Mouse (Mus musculus): Measurements from ENCODE around the gene Naga. TPM values are rescaled to one million over a fixed set of nuclear protein-coding genes. Genes with fewer than 3 reads are reported as not detected.
A peak's percentile ranks its signal among the peaks of the same experiment; 100 is the strongest.
"Not testable (repeated sequence)": the region's sequence is repeated elsewhere in the genome, so short reads cannot be mapped to it uniquely, and the experiment has no call there.

The Naga gene
- polyA plus RNA-seq, 1 experiment from 2014 or later, result 65.8 TPM

DNA sequence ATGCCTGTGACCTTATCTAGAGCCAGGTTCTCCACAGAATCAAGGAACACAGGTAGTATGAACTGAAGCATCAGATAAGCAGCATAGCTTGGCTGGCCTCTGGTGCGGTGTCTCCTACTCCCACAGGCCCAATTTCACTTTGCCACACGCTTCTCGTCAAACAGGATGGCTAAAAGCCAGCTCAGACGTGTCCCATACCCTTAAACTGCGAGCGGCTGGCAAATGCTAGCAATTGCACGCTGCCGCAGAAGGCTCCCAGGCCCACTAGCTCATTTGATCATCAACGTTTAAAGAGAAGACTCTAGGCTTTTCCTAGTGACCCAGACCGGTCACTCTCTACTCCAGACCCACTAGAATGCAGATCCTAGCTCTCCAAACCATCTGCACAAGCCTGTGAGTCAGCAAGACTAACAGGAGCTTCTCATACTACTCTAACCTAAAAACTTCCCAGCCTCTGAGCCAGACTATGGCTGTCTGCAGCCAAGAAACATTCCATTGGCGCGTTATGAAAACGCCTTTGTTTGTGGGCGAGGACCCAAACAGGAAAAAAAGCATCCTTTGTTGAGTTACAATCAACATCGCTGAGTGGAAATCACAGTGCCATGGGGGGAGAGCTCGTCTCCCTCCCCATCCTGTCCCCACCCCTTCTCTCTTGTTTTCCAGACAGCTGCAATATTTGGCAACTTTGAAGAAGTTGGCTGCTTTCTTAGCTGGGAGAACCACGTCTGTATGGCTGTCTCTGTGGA is 37.8 kb upstream of the Naga start:
- DNase-seq (ENCODE audit: low spot score), result peak; percentile 73
- Histone ChIP-seq H3K27ac (replicated peaks; ENCODE audit: low read depth, low read length) (peak overlapping the region; percentile 58; the same call in 1 of the 2 replicates), H3K27me3 (replicated peaks; ENCODE audit: control insufficient read depth, insufficient read depth, low read length) (no peaks in the 10 kb centered on the region), H3K9ac (ENCODE audit: low read depth, low read length) (no peak overlapping the region), H3K4me1 (ENCODE audit: control insufficient read depth, insufficient read depth, low read length) (peaks cover 22% of the 10 kb centered on the region), H3K4me3 (ENCODE audit: low read depth, low read length) (no peak overlapping the region), H3K9me3 (ENCODE audit: control insufficient read depth, low read length) (no peaks in the 10 kb centered on the region), H3K4me2 (ENCODE audit: low read depth, low read length) (no peak overlapping the region), H3K36me3 (ENCODE audit: control insufficient read depth, insufficient read depth, low read length) (no peaks in the 10 kb centered on the region)
- no peak for ATAC-seq (ENCODE audit: low read depth)
- WGBS, result 52% methylated on average over 17 of the region's 17 CpGs

DNA sequence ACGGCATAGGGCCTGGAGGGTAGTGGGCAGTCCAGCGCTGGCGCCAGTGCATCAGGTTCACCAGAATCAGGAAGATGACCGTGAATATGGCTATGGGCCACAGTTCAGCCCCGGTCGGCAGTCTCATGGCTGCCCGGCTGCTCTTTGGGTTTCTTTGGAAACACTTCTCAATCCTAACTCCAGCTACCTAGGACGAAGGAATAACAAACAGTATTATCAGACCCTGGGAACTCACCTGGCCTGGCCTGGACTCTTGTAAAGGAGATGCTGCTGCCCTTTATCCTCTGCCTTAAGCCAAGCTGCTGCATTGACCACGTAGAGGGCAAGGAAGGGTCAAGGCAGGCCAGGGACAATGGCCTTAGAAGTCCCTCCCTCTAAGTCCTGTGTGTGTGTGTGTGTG is 37.1 kb upstream of the Naga start:
- H3K9ac ChIP-seq (ENCODE audit: low read depth, low read length), result no peak overlapping the region
- H3K36me3 ChIP-seq (ENCODE audit: control insufficient read depth, insufficient read depth, low read length), result no peaks in the 10 kb centered on the region
- peaks cover 22% of the 10 kb centered on the region for H3K4me1 ChIP-seq (ENCODE audit: control insufficient read depth, insufficient read depth, low read length)
- 86% methylated on average over 9 of the region's 9 CpGs for WGBS
- no peak overlapping the region for H3K27ac ChIP-seq (replicated peaks; ENCODE audit: low read depth, low read length)
- ATAC-seq (ENCODE audit: low read depth) (no peak), DNase-seq (ENCODE audit: low spot score) (no peak)
- no peak overlapping the region for H3K4me3 ChIP-seq (ENCODE audit: low read depth, low read length)
- no peaks in the 10 kb centered on the region for H3K27me3 ChIP-seq (replicated peaks; ENCODE audit: control insufficient read depth, insufficient read depth, low read length)
- no peaks in the 10 kb centered on the region for H3K9me3 ChIP-seq (ENCODE audit: control insufficient read depth, low read length)
- H3K4me2 ChIP-seq (ENCODE audit: low read depth, low read length), result no peak overlapping the region

DNA sequence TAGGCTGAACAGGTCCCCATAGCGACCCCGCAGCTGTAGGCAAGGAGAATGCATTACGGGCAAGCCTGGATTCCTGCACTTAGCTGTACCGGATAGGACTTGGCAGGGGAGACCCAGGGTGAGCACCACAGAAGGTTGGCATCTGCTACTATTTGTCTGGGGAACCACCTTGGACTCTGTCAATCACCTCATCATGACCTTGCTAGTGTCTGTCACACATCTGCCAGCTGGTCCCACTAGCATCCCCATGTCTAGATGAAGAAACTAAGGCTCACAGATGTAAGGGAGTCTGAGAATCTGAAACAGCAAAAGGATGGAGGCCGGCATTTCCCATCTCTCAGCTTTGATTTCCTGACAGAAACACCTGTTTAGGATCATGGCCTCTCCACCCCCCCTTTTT is 35.7 kb upstream of the Naga start:
- H3K36me3 ChIP-seq (ENCODE audit: control insufficient read depth, insufficient read depth, low read length), result no peaks in the 10 kb centered on the region
- no peak overlapping the region for H3K4me3 ChIP-seq (ENCODE audit: low read depth, low read length)
- 81% methylated on average over 5 of the region's 5 CpGs for WGBS
- DNase-seq (ENCODE audit: low spot score) (no peak), ATAC-seq (ENCODE audit: low read depth) (no peak)
- no peaks in the 10 kb centered on the region for H3K27me3 ChIP-seq (replicated peaks; ENCODE audit: control insufficient read depth, insufficient read depth, low read length)
- H3K9ac ChIP-seq (ENCODE audit: low read depth, low read length), result no peak overlapping the region
- no peaks in the 10 kb centered on the region for H3K9me3 ChIP-seq (ENCODE audit: control insufficient read depth, low read length)
- no peak overlapping the region for H3K4me2 ChIP-seq (ENCODE audit: low read depth, low read length)
- peaks cover 12% of the 10 kb centered on the region; the same call in 1 of the 2 replicates for H3K4me1 ChIP-seq (ENCODE audit: control insufficient read depth, insufficient read depth, low read length)
- no peak overlapping the region for H3K27ac ChIP-seq (replicated peaks; ENCODE audit: low read depth, low read length)

DNA sequence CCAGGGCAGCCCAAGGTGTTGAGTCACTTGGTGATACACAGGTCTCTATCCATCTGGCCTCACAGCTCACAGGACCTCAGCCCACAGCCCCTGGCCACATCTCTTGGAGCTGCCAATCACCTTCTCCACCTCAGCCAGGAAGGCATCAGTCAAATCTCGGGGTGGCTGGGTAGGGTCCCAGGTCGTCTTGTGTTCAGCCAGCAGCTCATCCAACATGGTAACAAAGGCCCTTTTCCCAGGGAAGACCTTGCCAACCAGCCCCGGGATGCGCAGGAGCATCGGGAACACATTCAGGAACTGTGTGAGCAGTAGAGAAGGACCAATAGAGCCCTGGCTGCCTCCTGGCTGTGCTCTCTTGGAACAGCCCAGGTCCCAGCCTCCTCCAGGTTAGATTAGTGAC is 34.3 kb upstream of the Naga start:
- H3K4me3 ChIP-seq (ENCODE audit: low read depth, low read length), result no peak overlapping the region
- 89% methylated on average over 5 of the region's 5 CpGs for WGBS
- H3K36me3 ChIP-seq (ENCODE audit: control insufficient read depth, insufficient read depth, low read length), result no peaks in the 10 kb centered on the region
- H3K9me3 ChIP-seq (ENCODE audit: control insufficient read depth, low read length), result no peaks in the 10 kb centered on the region
- DNase-seq (ENCODE audit: low spot score) (no peak), ATAC-seq (ENCODE audit: low read depth) (no peak)
- no peak overlapping the region for H3K9ac ChIP-seq (ENCODE audit: low read depth, low read length)
- peaks cover 8% of the 10 kb centered on the region; the same call in 1 of the 2 replicates for H3K4me1 ChIP-seq (ENCODE audit: control insufficient read depth, insufficient read depth, low read length)
- no peak overlapping the region for H3K4me2 ChIP-seq (ENCODE audit: low read depth, low read length)
- H3K27ac ChIP-seq (replicated peaks; ENCODE audit: low read depth, low read length), result no peak overlapping the region
- H3K27me3 ChIP-seq (replicated peaks; ENCODE audit: control insufficient read depth, insufficient read depth, low read length), result no peaks in the 10 kb centered on the region

DNA sequence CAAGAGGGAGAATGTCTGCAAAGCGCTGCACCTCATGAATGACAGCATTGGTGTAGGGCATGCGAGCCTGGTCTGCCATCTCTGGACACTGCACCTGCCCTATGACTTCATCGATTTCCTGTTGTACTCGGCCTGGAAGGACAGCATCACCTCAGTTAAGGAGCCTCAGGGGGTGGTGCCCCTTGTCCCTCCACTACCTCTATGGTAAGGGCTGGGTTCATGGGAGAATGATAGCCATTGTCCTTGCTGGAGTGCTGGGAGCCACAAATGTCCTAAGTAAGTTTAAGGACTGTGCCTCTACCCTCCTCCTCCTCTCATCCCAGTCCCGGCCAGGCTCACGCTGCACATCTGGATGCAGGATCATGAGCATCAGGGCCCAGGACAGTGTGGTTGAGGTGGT is 33.7 kb upstream of the Naga start:
- H3K9ac ChIP-seq (ENCODE audit: low read depth, low read length), result no peak overlapping the region
- no peak overlapping the region for H3K4me2 ChIP-seq (ENCODE audit: low read depth, low read length)
- no peak overlapping the region for H3K27ac ChIP-seq (replicated peaks; ENCODE audit: low read depth, low read length)
- whole genome bisulfite sequencing, result 89% methylated on average over 6 of the region's 6 CpGs
- no peaks in the 10 kb centered on the region for H3K36me3 ChIP-seq (ENCODE audit: control insufficient read depth, insufficient read depth, low read length)
- peaks cover 8% of the 10 kb centered on the region; the same call in 1 of the 2 replicates for H3K4me1 ChIP-seq (ENCODE audit: control insufficient read depth, insufficient read depth, low read length)
- ATAC-seq (ENCODE audit: low read depth) (no peak), DNase-seq (ENCODE audit: low spot score) (no peak)
- no peaks in the 10 kb centered on the region for H3K9me3 ChIP-seq (ENCODE audit: control insufficient read depth, low read length)
- H3K4me3 ChIP-seq (ENCODE audit: low read depth, low read length), result no peak overlapping the region
- H3K27me3 ChIP-seq (replicated peaks; ENCODE audit: control insufficient read depth, insufficient read depth, low read length), result no peaks in the 10 kb centered on the region

DNA sequence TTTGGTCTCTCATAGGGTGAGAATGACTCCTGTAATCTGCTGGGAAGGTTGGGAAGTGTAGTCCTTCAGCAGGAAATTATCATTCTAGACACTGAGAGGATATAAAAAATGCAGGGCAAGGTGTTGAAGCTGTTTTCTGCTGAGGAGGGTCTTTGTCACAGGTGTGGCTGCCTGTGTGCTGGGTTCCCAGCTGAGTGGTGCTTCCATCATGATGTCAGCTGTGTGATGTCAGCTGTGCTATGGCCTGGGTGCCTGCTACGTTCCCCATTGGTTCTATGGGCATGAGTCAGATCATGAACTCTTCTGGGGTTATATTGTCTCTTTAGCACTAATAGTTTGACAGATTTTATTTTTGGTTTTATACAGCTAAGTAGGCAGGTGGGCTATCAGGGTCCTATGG is 30.1 kb upstream of the Naga start:
- 85% methylated on average over 1 of the region's 1 CpGs for WGBS
- Histone ChIP-seq H3K27ac (replicated peaks; ENCODE audit: low read depth, low read length) (no peak overlapping the region), H3K9ac (ENCODE audit: low read depth, low read length) (no peak overlapping the region), H3K4me3 (ENCODE audit: low read depth, low read length) (no peak overlapping the region), H3K27me3 (replicated peaks; ENCODE audit: control insufficient read depth, insufficient read depth, low read length) (no peaks in the 10 kb centered on the region), H3K4me1 (ENCODE audit: control insufficient read depth, insufficient read depth, low read length) (no peaks in the 10 kb centered on the region), H3K36me3 (ENCODE audit: control insufficient read depth, insufficient read depth, low read length) (no peaks in the 10 kb centered on the region), H3K9me3 (ENCODE audit: control insufficient read depth, low read length) (no peaks in the 10 kb centered on the region), H3K4me2 (ENCODE audit: low read depth, low read length) (no peak overlapping the region)
- no peak for ATAC-seq (ENCODE audit: low read depth)
- no peak for DNase-seq (ENCODE audit: low spot score)

DNA sequence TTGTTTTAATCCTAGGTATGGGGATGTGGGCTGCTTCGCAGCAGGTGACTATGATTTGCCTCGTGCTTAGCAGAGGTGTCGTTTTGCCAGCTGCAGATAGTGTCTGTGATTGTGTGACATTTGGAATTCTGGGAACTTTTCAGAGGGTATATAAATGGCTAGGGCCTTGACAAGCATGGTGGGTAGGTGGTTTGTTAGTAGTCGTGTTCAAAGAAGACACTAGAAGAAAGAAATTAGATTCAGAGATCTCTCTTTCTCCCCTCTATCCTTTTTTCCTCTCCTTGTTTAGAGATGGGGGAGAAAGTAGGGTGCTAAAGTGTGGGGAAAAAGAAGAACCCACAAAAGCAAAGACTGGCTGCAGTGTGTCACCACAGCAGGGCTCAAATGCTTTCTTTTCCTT is 29.4 kb upstream of the Naga start:
- no peak for DNase-seq (ENCODE audit: low spot score)
- WGBS, result 89% methylated on average over 4 of the region's 4 CpGs
- Histone ChIP-seq H3K27ac (replicated peaks; ENCODE audit: low read depth, low read length) (no peak overlapping the region), H3K4me2 (ENCODE audit: low read depth, low read length) (no peak overlapping the region), H3K4me3 (ENCODE audit: low read depth, low read length) (no peak overlapping the region), H3K36me3 (ENCODE audit: control insufficient read depth, insufficient read depth, low read length) (no peaks in the 10 kb centered on the region), H3K9ac (ENCODE audit: low read depth, low read length) (no peak overlapping the region), H3K9me3 (ENCODE audit: control insufficient read depth, low read length) (no peaks in the 10 kb centered on the region), H3K27me3 (replicated peaks; ENCODE audit: control insufficient read depth, insufficient read depth, low read length) (no peaks in the 10 kb centered on the region), H3K4me1 (ENCODE audit: control insufficient read depth, insufficient read depth, low read length) (no peaks in the 10 kb centered on the region)
- ATAC-seq (ENCODE audit: low read depth), result no peak

DNA sequence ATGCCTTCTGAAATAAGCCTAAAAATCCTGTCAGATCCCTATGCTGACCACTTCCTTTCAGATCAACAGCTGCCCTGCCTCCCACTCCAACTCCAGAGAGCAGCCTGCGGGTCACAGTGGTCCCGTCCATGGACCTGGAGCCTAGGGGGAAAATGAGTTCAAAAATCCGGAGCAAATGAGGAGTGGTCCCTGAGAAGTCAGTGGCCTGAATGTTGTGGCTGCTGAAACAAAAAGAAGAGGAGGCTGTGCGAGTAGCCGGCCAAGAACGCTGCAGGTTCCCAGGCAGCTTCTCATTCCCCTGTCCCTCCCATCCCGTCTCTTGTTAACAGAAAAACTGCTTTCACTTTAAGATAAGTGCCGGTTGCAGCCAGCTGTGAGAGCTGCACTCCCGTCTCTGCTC is 25.8 kb upstream of the Naga start:
- not testable (repeated sequence) for H3K27me3 ChIP-seq (replicated peaks; ENCODE audit: control insufficient read depth, insufficient read depth, low read length); ATAC-seq (ENCODE audit: low read depth); H3K4me2 ChIP-seq (ENCODE audit: low read depth, low read length); DNase-seq (ENCODE audit: low spot score); H3K4me1 ChIP-seq (ENCODE audit: control insufficient read depth, insufficient read depth, low read length); H3K9me3 ChIP-seq (ENCODE audit: control insufficient read depth, low read length); H3K9ac ChIP-seq (ENCODE audit: low read depth, low read length); H3K4me3 ChIP-seq (ENCODE audit: low read depth, low read length); H3K27ac ChIP-seq (replicated peaks; ENCODE audit: low read depth, low read length); H3K36me3 ChIP-seq (ENCODE audit: control insufficient read depth, insufficient read depth, low read length)
- WGBS, result 16% methylated on average over 6 of the region's 9 CpGs

DNA sequence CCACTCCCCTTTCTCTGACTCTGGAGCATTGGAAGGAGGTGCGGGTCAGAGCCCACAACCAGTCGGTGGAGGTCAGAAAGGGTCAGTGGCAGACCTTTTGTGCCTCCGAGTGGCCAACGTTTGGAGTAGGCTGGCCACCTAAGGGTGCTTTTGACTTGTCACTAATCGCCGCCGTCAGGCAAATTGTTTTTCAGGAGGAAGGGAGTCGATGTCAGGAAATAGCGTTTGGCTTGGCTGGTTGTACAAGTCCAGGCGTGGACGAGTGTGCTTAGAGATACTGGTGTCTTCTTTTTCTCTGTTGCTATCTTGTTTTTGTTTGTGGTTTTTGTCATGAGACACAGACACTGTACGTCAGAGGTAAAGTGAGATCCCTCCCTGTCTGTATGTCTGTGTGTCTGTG is 25.1 kb upstream of the Naga start:
- H3K9ac ChIP-seq (ENCODE audit: low read depth, low read length); H3K4me2 ChIP-seq (ENCODE audit: low read depth, low read length); H3K4me1 ChIP-seq (ENCODE audit: control insufficient read depth, insufficient read depth, low read length); H3K9me3 ChIP-seq (ENCODE audit: control insufficient read depth, low read length); H3K4me3 ChIP-seq (ENCODE audit: low read depth, low read length); ATAC-seq (ENCODE audit: low read depth); H3K27me3 ChIP-seq (replicated peaks; ENCODE audit: control insufficient read depth, insufficient read depth, low read length); DNase-seq (ENCODE audit: low spot score); H3K27ac ChIP-seq (replicated peaks; ENCODE audit: low read depth, low read length); H3K36me3 ChIP-seq (ENCODE audit: control insufficient read depth, insufficient read depth, low read length): not testable (repeated sequence)
- WGBS, result 83% methylated on average over 7 of the region's 12 CpGs
